ENCODE assay signal across 25 mouse cellular contexts in genomic region chr6:35298323-35298722, GRCm38 (mm10). TPM values are rescaled to one million over a fixed set of nuclear protein-coding genes. Genes with fewer than 3 reads are reported as not detected.
DNase-seq lines count a peak whose midpoint lies in the region; ATAC-seq and TF ChIP-seq lines count a peak whose summit lies in the region.
"Had no signal": no experiment of that assay in that cellular context is flagged by ENCODE, and none has a peak within 500 bp of the region (broad histone marks: within the 10 kb centered on the region; RNA-seq: fewer than 3 reads in every experiment).

No protein-coding gene starts in this region.

- H3K79me2 ChIP-seq in liver, adult 2 months (ENCODE audit: control insufficient read depth, insufficient read depth, low read length) = peaks cover 3% of the 10 kb centered on the region; the same call in 1 of the 2 replicates

- WGBS in liver, adult 2 months = 79% methylated on average over 6 of the region's 6 CpGs
- 56% methylated on average over 6 of the region's 6 CpGs for WGBS in liver, postnatal 0 days (ENCODE audit: insufficient replicate concordance)
- 5% methylated on average over 6 of the region's 6 CpGs for WGBS in heart, embryonic 14.5 days
- WGBS in cerebellum, adult 2 months = 89% methylated on average over 6 of the region's 6 CpGs
- 90% methylated on average over 6 of the region's 6 CpGs for WGBS in hindbrain, embryonic 12.5 days

- H3K9me3 ChIP-seq in liver, postnatal 0 days (ENCODE audit: low read length) = no peaks in the 10 kb centered on the region
- peaks cover 4% of the 10 kb centered on the region; the same call in 1 of the 2 replicates for H3K9me3 ChIP-seq in heart, embryonic 14.5 days (ENCODE audit: control insufficient read depth, low read length)
- H3K9me3 ChIP-seq in hindbrain, embryonic 12.5 days (replicated peaks) = no peaks in the 10 kb centered on the region
- H3K9me3 ChIP-seq: embryonic facial prominence, embryonic 10.5 days; forebrain, embryonic 15.5 days; limb, embryonic 12.5 days; liver, embryonic 12.5 days; megakaryocyte, embryonic 14.5 days; midbrain, embryonic 13.5 days; neural tube, embryonic 12.5 days had no signal

- H3K4me1 ChIP-seq in liver, adult 2 months (ENCODE audit: control insufficient read depth, insufficient read depth, low read length) = peaks cover 25% of the 10 kb centered on the region
- H3K4me1 ChIP-seq in liver, postnatal 0 days (ENCODE audit: insufficient read depth) = peaks cover 21% of the 10 kb centered on the region
- H3K4me1 ChIP-seq in heart, embryonic 14.5 days (ENCODE audit: control insufficient read depth in 2 of 2, insufficient read depth in 2 of 2, low read length in 2 of 2) = peaks cover 20 to 27% of the 10 kb centered on the region in 2 experiments
- H3K4me1 ChIP-seq in cerebellum, adult 2 months (ENCODE audit: control insufficient read depth, insufficient read depth, low read length) = peaks cover 7% of the 10 kb centered on the region; the same call in 1 of the 2 replicates
- H3K4me1 ChIP-seq in hindbrain, embryonic 12.5 days = no peaks in the 10 kb centered on the region; the same call in 1 of the 2 replicates
- H3K4me1 ChIP-seq: neural tube, embryonic 12.5 days had no signal

- peak overlapping the region; percentile 82 for H3K27ac ChIP-seq in liver, adult 2 months (replicated peaks; ENCODE audit: insufficient read depth, low read depth, low read length)
- H3K27ac ChIP-seq in liver, postnatal 0 days (ENCODE audit: low read depth) = no peak overlapping the region
- peak overlapping the region; percentile 89 to 93 for H3K27ac ChIP-seq in heart, embryonic 14.5 days (replicated peaks in 1 of 2; ENCODE audit: control insufficient read depth in 1 of 2, insufficient read depth in 1 of 2, low read depth in 2 of 2, low read length in 2 of 2)
- H3K27ac ChIP-seq in cerebellum, adult 2 months (ENCODE audit: insufficient read depth, low read length) = no peak overlapping the region
- H3K27ac ChIP-seq in hindbrain, embryonic 12.5 days = no peak overlapping the region
- H3K27ac ChIP-seq: embryonic facial prominence, embryonic 10.5 days; forebrain, embryonic 15.5 days; kidney, postnatal 0 days; limb, embryonic 12.5 days; liver, embryonic 12.5 days; midbrain, embryonic 13.5 days; neural tube, embryonic 12.5 days had no signal

- DNase-seq in heart, adult 11 months = peak; percentile 93
- DNase-seq in heart, postnatal 25 days (ENCODE audit: low spot score) = no peak
- DNase-seq in liver, adult 2 months (ENCODE audit: extremely low read depth, low read depth, low spot score) = no peak
- no peak for DNase-seq in liver, postnatal 0 days
- DNase-seq in cerebellum, adult 2 months = no peak
- DNase-seq in natural killer cell, adult 2 months (ENCODE audit: low spot score in 2 of 2) = no peak
- DNase-seq: adrenal gland, postnatal 36 days; cerebellum, adult 11 months; cerebellum, postnatal 10 days; lung, adult 2 months; right cerebral cortex, postnatal 14 days; spleen, adult 18-20 months; thymus, postnatal 14 days had no signal

- no peak for TF ChIP-seq EP300 in liver, postnatal 0 days (IDR thresholded peaks at IDR 0.05; ENCODE audit: low read depth)

- no peak for ATAC-seq in liver, postnatal 0 days
- peak; percentile 58; the same call in 1 of the 2 replicates for ATAC-seq in heart, embryonic 14.5 days (ENCODE audit: insufficient number of reproducible peaks, insufficient read depth, low FRiP score, low read depth)
- ATAC-seq in hindbrain, embryonic 12.5 days (ENCODE audit: low FRiP score) = no peak
- ATAC-seq: forebrain, embryonic 15.5 days; liver, embryonic 12.5 days; midbrain, embryonic 13.5 days; Patski had no signal

- H3K4me3 ChIP-seq in liver, adult 2 months (ENCODE audit: insufficient read depth, low read depth, low read length) = no peak overlapping the region
- no peak overlapping the region for H3K4me3 ChIP-seq in liver, postnatal 0 days (ENCODE audit: low read depth, low read length)
- no peak overlapping the region for H3K4me3 ChIP-seq in heart, embryonic 14.5 days (ENCODE audit: control insufficient read depth in 1 of 2, insufficient read depth in 1 of 2, low read depth in 1 of 2, low read length in 2 of 2)
- H3K4me3 ChIP-seq in cerebellum, adult 2 months (replicated peaks; ENCODE audit: insufficient read depth, low read depth, low read length) = no peak overlapping the region
- no peak overlapping the region for H3K4me3 ChIP-seq in hindbrain, embryonic 12.5 days
- H3K4me3 ChIP-seq: embryonic facial prominence, embryonic 10.5 days; forebrain, embryonic 15.5 days; limb, embryonic 12.5 days; liver, embryonic 12.5 days; megakaryocyte, embryonic 14.5 days; midbrain, embryonic 13.5 days; neural tube, embryonic 12.5 days had no signal

- no peak for TF ChIP-seq POLR2A in liver, adult 2 months (IDR thresholded peaks at IDR 0.05; ENCODE audit: extremely low read depth, insufficient read depth, low read length)
- TF ChIP-seq POLR2A in cerebellum, adult 2 months (IDR thresholded peaks at IDR 0.05; ENCODE audit: borderline replicate concordance, insufficient read depth, low read length) = no peak

- no peak overlapping the region for H3K4me2 ChIP-seq in liver, postnatal 0 days (ENCODE audit: low read depth, low read length)
- H3K4me2 ChIP-seq in heart, embryonic 14.5 days (ENCODE audit: low read length) = peak overlapping the region; percentile 39
- H3K4me2 ChIP-seq in hindbrain, embryonic 12.5 days (replicated peaks) = no peak overlapping the region
- H3K4me2 ChIP-seq: forebrain, embryonic 15.5 days; limb, embryonic 12.5 days; liver, embryonic 12.5 days; midbrain, embryonic 13.5 days; neural tube, embryonic 12.5 days had no signal

- no peak for TF ChIP-seq CTCF in liver, adult 2 months (IDR thresholded peaks at IDR 0.05; ENCODE audit: low read depth, low read length)
- TF ChIP-seq CTCF in liver, postnatal 0 days (IDR thresholded peaks at IDR 0.05; ENCODE audit: low read depth) = no peak
- TF ChIP-seq CTCF in cerebellum, adult 2 months (IDR thresholded peaks at IDR 0.05; ENCODE audit: borderline replicate concordance, insufficient read depth, low read depth, low read length) = no peak

- no peaks in the 10 kb centered on the region for H3K36me3 ChIP-seq in liver, adult 2 months (ENCODE audit: control insufficient read depth, insufficient read depth, low read length)
- H3K36me3 ChIP-seq in liver, postnatal 0 days (replicated peaks; ENCODE audit: insufficient read depth, low read length) = no peaks in the 10 kb centered on the region
- H3K36me3 ChIP-seq in heart, embryonic 14.5 days (ENCODE audit: control insufficient read depth, insufficient read depth, low read length) = no peaks in the 10 kb centered on the region
- H3K36me3 ChIP-seq in hindbrain, embryonic 12.5 days = no peaks in the 10 kb centered on the region
- H3K36me3 ChIP-seq: embryonic facial prominence, embryonic 10.5 days; forebrain, embryonic 15.5 days; limb, embryonic 12.5 days; liver, embryonic 12.5 days; midbrain, embryonic 13.5 days; neural tube, embryonic 12.5 days had no signal

- intact Hi-C loops in heart, postnatal 25 days (cut with DNase I) = loop anchor here (5.0 kb wide), 1 partner anchor 41 kb away; no protein-coding TSS in a partner anchor

- no peaks in the 10 kb centered on the region for H3K27me3 ChIP-seq in liver, adult 2 months (ENCODE audit: control insufficient read depth, insufficient read depth, low read length)
- no peaks in the 10 kb centered on the region for H3K27me3 ChIP-seq in liver, postnatal 0 days (ENCODE audit: insufficient read depth, low read length)
- H3K27me3 ChIP-seq in heart, embryonic 14.5 days (ENCODE audit: control insufficient read depth, insufficient read depth, low read length) = no peaks in the 10 kb centered on the region
- H3K27me3 ChIP-seq in cerebellum, adult 2 months (ENCODE audit: control insufficient read depth, insufficient read depth, low read length) = no peaks in the 10 kb centered on the region
- H3K27me3 ChIP-seq in hindbrain, embryonic 12.5 days = no peaks in the 10 kb centered on the region
- H3K27me3 ChIP-seq: forebrain, embryonic 15.5 days; limb, embryonic 12.5 days; midbrain, embryonic 13.5 days; neural tube, embryonic 12.5 days; Patski had no signal

- H3K9ac ChIP-seq in liver, adult 2 months (ENCODE audit: low read depth, low read length) = peak overlapping the region; percentile 4; the same call in 1 of the 2 replicates
- no peak overlapping the region for H3K9ac ChIP-seq in liver, postnatal 0 days (replicated peaks)
- H3K9ac ChIP-seq in heart, embryonic 14.5 days (ENCODE audit: low read length) = peak overlapping the region; percentile 57
- H3K9ac ChIP-seq in hindbrain, embryonic 12.5 days = no peak overlapping the region
- H3K9ac ChIP-seq: forebrain, embryonic 15.5 days; limb, embryonic 12.5 days; liver, embryonic 12.5 days; midbrain, embryonic 13.5 days; neural tube, embryonic 12.5 days had no signal

RNA-seq across cellular contexts. Expression of gene Slc13a4, which starts 9.6 kb away (rescaled TPM):
- total RNA-seq in heart, postnatal 25 days (2021) = under 1 TPM; 0.08 to 0.16 TPM
- total RNA-seq in liver, adult 2 months (2014; rRNA removed) = under 0.01 and 0.09 TPM in 2 replicates
- 0.06 and 0.10 TPM in 2 replicates for polyA plus RNA-seq in liver, adult 2 months (2012; rRNA removed)
- 0.02 TPM in 1 of 2 replicates, not detected in the other for polyA plus RNA-seq in liver, postnatal 0 days (2015; fragmentation: Nextera tagmentation; extraction: Ambion mirVana)
- 1.1 and 1.3 TPM in 2 replicates for polyA plus RNA-seq in heart, embryonic 14.5 days (2014; fragmentation: Nextera tagmentation; extraction: Ambion mirVana)
- 4.9 and 9.8 TPM in 2 replicates for polyA plus RNA-seq in cerebellum, adult 2 months (2012; rRNA removed)
- 0.77 and 1.3 TPM in 2 replicates for polyA plus RNA-seq in hindbrain, embryonic 12.5 days (2016; fragmentation: Nextera tagmentation; extraction: Ambion mirVana)
- polyA plus RNA-seq: Patski had no signal

RNA-seq across cellular contexts. Expression of gene Fam180a, which starts 27.6 kb away (rescaled TPM):
- total RNA-seq in heart, postnatal 25 days (2021) = under 1 TPM; 0.78 to 0.81 TPM
- total RNA-seq in liver, adult 2 months (2014; rRNA removed) = 1.0 and 1.7 TPM in 2 replicates
- 0.09 and 0.11 TPM in 2 replicates for polyA plus RNA-seq in liver, adult 2 months (2012; rRNA removed)
- polyA plus RNA-seq in liver, postnatal 0 days (2015; fragmentation: Nextera tagmentation; extraction: Ambion mirVana) = 0.26 and 1.1 TPM in 2 replicates
- polyA plus RNA-seq in heart, embryonic 14.5 days (2014; fragmentation: Nextera tagmentation; extraction: Ambion mirVana) = 0.32 and 0.93 TPM in 2 replicates
- polyA plus RNA-seq in cerebellum, adult 2 months (2012; rRNA removed) = 0.74 and 0.93 TPM in 2 replicates
- 0.39 and 0.65 TPM in 2 replicates for polyA plus RNA-seq in hindbrain, embryonic 12.5 days (2016; fragmentation: Nextera tagmentation; extraction: Ambion mirVana)
- polyA plus RNA-seq: embryonic facial prominence, embryonic 10.5 days; hindbrain, embryonic 11.5 days; limb, embryonic 12.5 days; liver, embryonic 12.5 days; neural tube, embryonic 12.5 days; Patski had no signal

Comparison
In these comparisons a context has a peak if more than half of its experiments do, and no peak if none do; other contexts are left out.
1. H3K27ac ChIP-seq: peak in liver, adult 2 months (single experiment) and heart, embryonic 14.5 days (2 of 2); none in liver, postnatal 0 days (single experiment), cerebellum, adult 2 months (single experiment) and hindbrain, embryonic 12.5 days (single experiment).
2. H3K9ac ChIP-seq: peak in liver, adult 2 months (single experiment) and heart, embryonic 14.5 days (single experiment); none in liver, postnatal 0 days (single experiment) and hindbrain, embryonic 12.5 days (single experiment).